Mouse (Mus musculus): ENCODE measurements around the gene Prickle4.

GRCm38 (mm10) chr17:47742991-47743734 is 48.6 kb upstream of the Prickle4 start:
- TF ChIP-seq CTCF (IDR thresholded peaks at IDR 0.05; ENCODE audit: extremely low read depth, insufficient read length, insufficient replicate concordance, low read depth, low read length) = peak; percentile 34; the same call in 1 of the 2 replicates
- TF ChIP-seq POLR2A (IDR thresholded peaks at IDR 0.05; ENCODE audit: low read depth, low read length) = no peak
